ENCODE assay signal across 18 mouse cellular contexts in genomic region chr10:41638776-41639175, GRCm38 (mm10).
DNase-seq lines count a peak whose midpoint lies in the region; ATAC-seq and TF ChIP-seq lines count a peak whose summit lies in the region.
"Had no signal": no experiment of that assay in that cellular context is flagged by ENCODE, and none has a peak within 500 bp of the region (broad histone marks: within the 10 kb centered on the region; RNA-seq: fewer than 3 reads in every experiment).

No protein-coding gene starts in this region.

- no peak overlapping the region for H3K27ac ChIP-seq in forebrain, embryonic 16.5 days (ENCODE audit: low read length)
- H3K27ac ChIP-seq in gastrocnemius, adult 2 months: no peak overlapping the region
- H3K27ac ChIP-seq: embryonic facial prominence, embryonic 10.5 days; forebrain, embryonic 13.5 days; heart, adult 2 months; hindbrain, embryonic 10.5 days; hindbrain, embryonic 14.5 days had no signal

- no peaks in the 10 kb centered on the region for H3K9me3 ChIP-seq in forebrain, embryonic 16.5 days (ENCODE audit: control insufficient read depth, low read length)
- H3K9me3 ChIP-seq: embryonic facial prominence, embryonic 10.5 days; forebrain, embryonic 13.5 days; heart, embryonic 12.5 days; hindbrain, embryonic 10.5 days had no signal

- H3K27me3 ChIP-seq in forebrain, embryonic 16.5 days (replicated peaks; ENCODE audit: control insufficient read depth, insufficient read depth, low read length): no peaks in the 10 kb centered on the region
- H3K27me3 ChIP-seq: CH12.LX; forebrain, embryonic 13.5 days; heart, embryonic 12.5 days had no signal

- WGBS in forebrain, embryonic 16.5 days: 73% methylated on average over 3 of the region's 3 CpGs

- DNase-seq in CD4-positive helper T cell, adult 2 months (ENCODE audit: low read depth, low spot score): peak; percentile 58
- DNase-seq in thymus, postnatal 0 days (ENCODE audit: low spot score): peak; percentile 80
- DNase-seq in thymus, postnatal 36 days: peak; percentile 42 to 61
- DNase-seq in gastrocnemius, adult 2 months: no peak
- DNase-seq: adrenal gland, adult 8-10 months; adrenal gland, postnatal 36 days; cerebellum, adult 2 months; cerebellum, postnatal 10 days; gastrocnemius, postnatal 10 days; heart, adult 2 months had no signal

- peak; percentile 54 for ATAC-seq in CD4-positive, CD25-positive, alpha-beta regulatory T cell, adult 4 months
- ATAC-seq in forebrain, embryonic 16.5 days: no peak
- ATAC-seq: forebrain, embryonic 13.5 days had no signal

- no peaks in the 10 kb centered on the region for H3K36me3 ChIP-seq in forebrain, embryonic 16.5 days (ENCODE audit: control insufficient read depth, insufficient read depth)
- H3K36me3 ChIP-seq: embryonic facial prominence, embryonic 10.5 days; heart, embryonic 12.5 days; hindbrain, embryonic 10.5 days had no signal

- no peak overlapping the region for H3K4me2 ChIP-seq in forebrain, embryonic 16.5 days (ENCODE audit: low read length)
- H3K4me2 ChIP-seq: forebrain, embryonic 13.5 days; heart, embryonic 12.5 days; hindbrain, embryonic 14.5 days had no signal

- H3K4me3 ChIP-seq in forebrain, embryonic 16.5 days (replicated peaks; ENCODE audit: low read length): no peak overlapping the region
- H3K4me3 ChIP-seq in gastrocnemius, adult 2 months: no peak overlapping the region
- H3K4me3 ChIP-seq: embryonic facial prominence, embryonic 10.5 days; forebrain, embryonic 13.5 days; heart, adult 2 months; heart, embryonic 12.5 days; hindbrain, embryonic 10.5 days had no signal

- no peaks in the 10 kb centered on the region for H3K4me1 ChIP-seq in forebrain, embryonic 16.5 days (replicated peaks; ENCODE audit: control insufficient read depth, insufficient read depth, low read length)
- H3K4me1 ChIP-seq: forebrain, embryonic 13.5 days had no signal

- intact Hi-C loops in gastrocnemius, adult 2 months (cut with DNase I): no loop called here

- no peak for TF ChIP-seq CTCF in gastrocnemius, adult 2 months (IDR thresholded peaks at IDR 0.05)

- H3K9ac ChIP-seq in forebrain, embryonic 16.5 days (replicated peaks; ENCODE audit: low read depth, low read length): no peak overlapping the region
- H3K9ac ChIP-seq: forebrain, embryonic 13.5 days; heart, embryonic 12.5 days; hindbrain, embryonic 14.5 days had no signal
